Mouse (Mus musculus) megakaryocyte progenitor cell, adult 5-6 weeks (primary cell): Measurements from ENCODE around the gene Kif17. TPM values are rescaled to one million over a fixed set of nuclear protein-coding genes. Genes with fewer than 3 reads are reported as not detected.

ENCODE experiments used
- ATAC-seq: replicated peaks from 2 replicates; pipeline ENCODE4 v1.8.0; 2016; ENCODE audit warnings: mild to moderate bottlenecking, moderate TSS enrichment, inconsistent platforms; ENCODE audit not compliant: poor library complexity
- total RNA-seq, 2 experiments: library from RNA; stranded (forward) in 1 of 2; stranded (reverse) in 1 of 2; fragments of 157-497, 149-512 nt in 1 of 2; fragments of 200-1000 nt in 1 of 2; gene quantifications; 2 replicates each; pipeline versions ENCODE4 v1.2.3 to v1.2.4; 2015 to 2017

Gene Kif17
- total RNA-seq (2015) (4.0 and 4.8 TPM in 2 replicates), total RNA-seq (2017) (4.6 and 5.1 TPM in 2 replicates)

- ATAC-seq, result peak; percentile 82
Observed at GRCm38 (mm10) chr4:138250088-138250960, at the start of gene Kif17, which contains the start of gene Sh2d5. Gene Kif17, plus strand, starts transcription at chr4:138250435. Gene Sh2d5, plus strand, starts transcription at chr4:138250403.

- no peak for ATAC-seq
Observed at GRCm38 (mm10) chr4:138200769-138201168, 49.5 kb upstream of the Kif17 start.

- no peak for ATAC-seq
Observed at GRCm38 (mm10) chr4:138201696-138202095, 48.5 kb upstream of the Kif17 start.

GRCm38 (mm10) chr4:138210116-138210515, 40.1 kb upstream of the Kif17 start:
- ATAC-seq, result no peak

- no peak for ATAC-seq
Observed at GRCm38 (mm10) chr4:138213861-138214260, 36.4 kb upstream of the Kif17 start.

- ATAC-seq, result no peak
Observed at GRCm38 (mm10) chr4:138215671-138216199, 34.5 kb upstream of the Kif17 start.

GRCm38 (mm10) chr4:138216200-138216890, 33.9 kb upstream of the Kif17 start, which contains the start of gene Hp1bp3:
Gene Hp1bp3, plus strand, starts transcription at chr4:138216296.
- ATAC-seq, result peak; percentile 57

GRCm38 (mm10) chr4:138216891-138217392, 33.3 kb upstream of the Kif17 start:
- peak; percentile 75 for ATAC-seq

- ATAC-seq, result no peak
Observed at GRCm38 (mm10) chr4:138217441-138217840, 32.8 kb upstream of the Kif17 start.

GRCm38 (mm10) chr4:138217951-138218685, 32.1 kb upstream of the Kif17 start:
- no peak for ATAC-seq

GRCm38 (mm10) chr4:138219331-138219730, 30.9 kb upstream of the Kif17 start:
- no peak for ATAC-seq

- ATAC-seq, result no peak
Observed at GRCm38 (mm10) chr4:138220761-138221160, 29.5 kb upstream of the Kif17 start.

GRCm38 (mm10) chr4:138221406-138221805, 28.8 kb upstream of the Kif17 start:
- peak; percentile 27 for ATAC-seq

- ATAC-seq, result no peak
Observed at GRCm38 (mm10) chr4:138222396-138222795, 27.8 kb upstream of the Kif17 start.

- ATAC-seq, result peak; percentile 26
Observed at GRCm38 (mm10) chr4:138223623-138224022, 26.6 kb upstream of the Kif17 start.

GRCm38 (mm10) chr4:138246756-138247665, 3.2 kb upstream of the Kif17 start:
- no peak for ATAC-seq

- ATAC-seq, result peak; percentile 57
Observed at GRCm38 (mm10) chr4:138251819-138252218, 1.6 kb downstream of the Kif17 start.

GRCm38 (mm10) chr4:138252231-138252630, 2.0 kb downstream of the Kif17 start:
- ATAC-seq, result no peak

GRCm38 (mm10) chr4:138257116-138257687, 7.0 kb downstream of the Kif17 start:
- ATAC-seq, result peak; percentile 58
